Mouse (Mus musculus): ENCODE measurements at regions not wholly inside any gene's neighbourhood (a gene's known extent, or its start where the extent isn't known, plus 50 kb on each side); places are given as distances from the start of the nearest gene placed in this dataset.

GRCm38 (mm10) chr6:100052955-100053795 lies 234.1 kb downstream of the Rybp start:
- Histone ChIP-seq H3K27ac (no peak overlapping the region), H3K4me3 (no peak overlapping the region), H3K9ac (ENCODE audit: low read depth, low read length) (no peak overlapping the region), H3K79me2 (replicated peaks; ENCODE audit: control insufficient read depth, insufficient read depth, low read length) (no peaks in the 10 kb centered on the region), H3K27me3 (ENCODE audit: control insufficient read depth, insufficient read depth, low read length) (no peaks in the 10 kb centered on the region), H3K36me3 (ENCODE audit: control insufficient read depth, insufficient read depth, low read length) (no peaks in the 10 kb centered on the region), H3K4me1 (ENCODE audit: control insufficient read depth, insufficient read depth, low read length) (no peaks in the 10 kb centered on the region; the same call in 1 of the 2 replicates)
- WGBS: 57% methylated on average over 8 of the region's 8 CpGs
- intact Hi-C loops (cut with DNase I): loop anchor here (5.0 to 10.0 kb wide), 3 partner anchors 36 to 148 kb away; no protein-coding TSS in a partner anchor
- DNase-seq: peak; percentile 23 to 37
- no peak for TF ChIP-seq EP300 (IDR thresholded peaks at IDR 0.05; ENCODE audit: insufficient read depth, low read depth, low read length)
- no peak for TF ChIP-seq POLR2A (IDR thresholded peaks at IDR 0.05; ENCODE audit: insufficient read depth, low read depth, low read length)
- no peak for TF ChIP-seq CTCF (IDR thresholded peaks at IDR 0.05)

GRCm38 (mm10) chr6:100052406-100052805 lies 234.9 kb downstream of the Rybp start:
- Histone ChIP-seq H3K36me3 (ENCODE audit: control insufficient read depth, insufficient read depth, low read length) (no peaks in the 10 kb centered on the region), H3K9ac (ENCODE audit: low read depth, low read length) (no peak overlapping the region), H3K4me1 (ENCODE audit: control insufficient read depth, insufficient read depth, low read length) (no peaks in the 10 kb centered on the region; the same call in 1 of the 2 replicates), H3K4me3 (no peak overlapping the region), H3K27me3 (ENCODE audit: control insufficient read depth, insufficient read depth, low read length) (no peaks in the 10 kb centered on the region), H3K79me2 (replicated peaks; ENCODE audit: control insufficient read depth, insufficient read depth, low read length) (no peaks in the 10 kb centered on the region), H3K27ac (no peak overlapping the region)
- intact Hi-C loops (cut with DNase I): loop anchor here (5.0 to 10.0 kb wide), 3 partner anchors 35 to 148 kb away; no protein-coding TSS in a partner anchor
- WGBS: 82% methylated on average over 4 of the region's 4 CpGs
- peak in 1 of 2 experiments; percentile 48 for DNase-seq
- TF ChIP-seq EP300 (IDR thresholded peaks at IDR 0.05; ENCODE audit: insufficient read depth, low read depth, low read length) (no peak), CTCF (IDR thresholded peaks at IDR 0.05) (no peak), POLR2A (IDR thresholded peaks at IDR 0.05; ENCODE audit: insufficient read depth, low read depth, low read length) (no peak)

- no peaks in the 10 kb centered on the region for H3K27me3 ChIP-seq (ENCODE audit: control insufficient read depth, insufficient read depth, low read length)
- WGBS: 95% methylated on average over 3 of the region's 3 CpGs
- no peak overlapping the region for H3K9ac ChIP-seq (ENCODE audit: low read depth, low read length)
- no peaks in the 10 kb centered on the region; the same call in 1 of the 2 replicates for H3K4me1 ChIP-seq (ENCODE audit: control insufficient read depth, insufficient read depth, low read length)
- TF ChIP-seq POLR2A (IDR thresholded peaks at IDR 0.05; ENCODE audit: insufficient read depth, low read depth, low read length): no peak
- no peak for TF ChIP-seq EP300 (IDR thresholded peaks at IDR 0.05; ENCODE audit: insufficient read depth, low read depth, low read length)
- TF ChIP-seq CTCF (IDR thresholded peaks at IDR 0.05): no peak
- no peaks in the 10 kb centered on the region for H3K36me3 ChIP-seq (ENCODE audit: control insufficient read depth, insufficient read depth, low read length)
- DNase-seq: no peak
- H3K27ac ChIP-seq: no peak overlapping the region
- no peaks in the 10 kb centered on the region for H3K79me2 ChIP-seq (replicated peaks; ENCODE audit: control insufficient read depth, insufficient read depth, low read length)
- intact Hi-C loops (cut with DNase I): no loop called here
- no peak overlapping the region for H3K4me3 ChIP-seq
These were observed 238.2 kb downstream of the Rybp start for GRCm38 (mm10) chr6:100049036-100049435.

DNA sequence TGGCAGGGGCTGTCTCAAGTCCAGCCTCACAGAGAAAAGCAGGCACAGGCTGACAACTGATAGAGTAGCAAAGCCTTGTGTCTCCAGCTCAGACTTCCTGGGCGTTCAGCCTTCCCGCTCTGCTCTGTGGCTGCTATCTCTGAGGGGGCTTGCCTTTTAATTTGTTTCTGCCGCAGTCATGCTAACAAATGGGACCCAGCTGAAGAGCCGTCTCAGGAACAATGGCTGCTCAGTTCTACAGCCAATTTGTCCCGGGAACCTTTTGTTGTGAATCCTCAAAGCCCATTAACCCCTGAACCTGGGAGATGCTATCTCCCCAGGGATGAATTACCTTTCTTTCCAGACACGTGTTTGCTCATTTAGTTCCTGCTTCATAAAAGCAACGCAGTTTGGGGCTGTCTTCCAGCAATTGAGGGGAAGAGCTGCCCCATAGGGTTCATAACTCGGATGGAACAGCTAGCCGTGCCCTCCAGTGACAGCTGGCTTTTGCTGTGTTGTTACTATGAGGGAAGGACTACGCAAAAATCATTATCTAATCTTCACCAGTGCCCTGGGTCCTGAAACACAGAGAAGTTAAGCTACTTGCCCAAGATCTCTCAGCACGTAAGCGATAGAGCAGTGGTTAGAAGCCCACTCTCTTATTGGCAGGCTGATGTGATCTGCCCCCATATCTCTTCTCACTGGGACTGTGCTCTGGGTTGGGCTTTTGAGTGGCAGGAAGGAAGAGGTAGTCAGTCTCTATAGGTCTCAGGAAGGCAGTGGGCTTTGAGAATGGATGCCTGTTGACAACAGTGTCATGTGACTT lies 240.9 kb downstream of the Rybp start:
- Histone ChIP-seq H3K9ac (ENCODE audit: low read depth, low read length) (no peak overlapping the region), H3K79me2 (replicated peaks; ENCODE audit: control insufficient read depth, insufficient read depth, low read length) (no peaks in the 10 kb centered on the region), H3K27me3 (ENCODE audit: control insufficient read depth, insufficient read depth, low read length) (no peaks in the 10 kb centered on the region), H3K4me3 (no peak overlapping the region), H3K4me1 (ENCODE audit: control insufficient read depth, insufficient read depth, low read length) (no peaks in the 10 kb centered on the region), H3K27ac (no peak overlapping the region), H3K36me3 (ENCODE audit: control insufficient read depth, insufficient read depth, low read length) (no peaks in the 10 kb centered on the region)
- intact Hi-C loops (cut with DNase I): no loop called here
- no peak for DNase-seq
- 45% methylated on average over 12 of the region's 12 CpGs for WGBS
- TF ChIP-seq CTCF (IDR thresholded peaks at IDR 0.05) (no peak), POLR2A (IDR thresholded peaks at IDR 0.05; ENCODE audit: insufficient read depth, low read depth, low read length) (no peak), EP300 (IDR thresholded peaks at IDR 0.05; ENCODE audit: insufficient read depth, low read depth, low read length) (no peak)

DNA sequence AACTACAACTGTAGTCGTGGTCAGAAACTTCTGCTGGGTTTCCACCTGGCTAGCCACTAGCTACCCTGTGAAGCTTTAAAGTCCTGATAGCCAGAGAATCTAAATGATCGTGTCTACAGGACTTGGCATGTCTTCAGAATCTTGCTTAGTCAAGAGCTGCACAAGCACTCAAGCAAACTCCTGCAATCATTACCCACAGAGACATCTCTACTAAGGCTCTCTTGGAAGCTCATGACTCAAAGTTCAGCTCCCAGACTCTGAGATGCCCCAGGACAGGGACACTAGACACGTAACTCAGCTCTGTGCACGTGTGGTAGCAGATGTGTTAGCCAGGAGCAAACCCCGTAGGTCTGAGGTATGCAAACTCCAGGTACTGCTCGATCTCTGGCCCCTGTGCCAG lies 242.2 kb downstream of the Rybp start:
- H3K27me3 ChIP-seq (ENCODE audit: control insufficient read depth, insufficient read depth, low read length): no peaks in the 10 kb centered on the region
- no peak overlapping the region for H3K27ac ChIP-seq
- H3K4me1 ChIP-seq (ENCODE audit: control insufficient read depth, insufficient read depth, low read length): no peaks in the 10 kb centered on the region
- no peaks in the 10 kb centered on the region for H3K79me2 ChIP-seq (replicated peaks; ENCODE audit: control insufficient read depth, insufficient read depth, low read length)
- no peak overlapping the region for H3K4me3 ChIP-seq
- DNase-seq: no peak
- H3K9ac ChIP-seq (ENCODE audit: low read depth, low read length): no peak overlapping the region
- no peaks in the 10 kb centered on the region for H3K36me3 ChIP-seq (ENCODE audit: control insufficient read depth, insufficient read depth, low read length)
- no peak for TF ChIP-seq POLR2A (IDR thresholded peaks at IDR 0.05; ENCODE audit: insufficient read depth, low read depth, low read length)
- TF ChIP-seq EP300 (IDR thresholded peaks at IDR 0.05; ENCODE audit: insufficient read depth, low read depth, low read length): no peak
- no peak for TF ChIP-seq CTCF (IDR thresholded peaks at IDR 0.05)
- WGBS: 90% methylated on average over 6 of the region's 6 CpGs
- intact Hi-C loops (cut with DNase I): no loop called here
